Mouse (Mus musculus): ENCODE measurements around the gene Sftpd. TPM values are rescaled to one million over a fixed set of nuclear protein-coding genes. Genes with fewer than 3 reads are reported as not detected.

Gene Sftpd
- total RNA-seq (2023) = not detected in 4 replicates

GRCm38 (mm10) chr14:41185059-41185821 lies at the start of gene Sftpd:
Gene Sftpd (minus strand): TSS chr14:41185149.

GRCm38 (mm10) chr14:41151220-41151898 lies 33.6 kb downstream of the Sftpd start, which contains the start of gene Mbl1:
Gene Mbl1 (plus strand): TSS chr14:41151458.

GRCm38 (mm10) chr14:41131540-41131939 lies 53.4 kb downstream of the Sftpd start, which contains the start of gene Sftpa1:
Gene Sftpa1 (plus strand): TSS chr14:41131782.

Other genes starting within 250 kb of the Sftpd start
- 57.2 to 66.0 TPM (median 64.5 TPM) in 4 replicates for gene Tspan14, start 218.3 kb downstream of the Sftpd start, total RNA-seq (2023)
- gene Fam213a, start 171.4 kb downstream of the Sftpd start, total RNA-seq (2023) = 18.9 to 23.4 TPM (median 20.1 TPM) in 4 replicates
- not detected in 4 replicates for gene Dydc2, start 115.9 kb downstream of the Sftpd start, total RNA-seq (2023)
- not detected in 4 replicates for gene Dydc1, start 112.2 kb downstream of the Sftpd start, total RNA-seq (2023)
- not detected in 4 replicates for gene Mat1a, start 80.1 kb downstream of the Sftpd start, total RNA-seq (2023)
- not detected in 4 replicates for gene Sftpa1, start 53.4 kb downstream of the Sftpd start, total RNA-seq (2023)
- gene Mbl1, start 33.7 kb downstream of the Sftpd start, total RNA-seq (2023) = not detected in 4 replicates
- gene Gm2832, start 93.7 kb upstream of the Sftpd start, total RNA-seq (2023) = not detected in 4 replicates
- not detected in 4 replicates for gene Gm5798, start 163.5 kb upstream of the Sftpd start, total RNA-seq (2023)
- not detected in 4 replicates for gene Gm7945, start 201.2 kb upstream of the Sftpd start, total RNA-seq (2023)
- gene Gm6482, start 223.1 kb upstream of the Sftpd start, total RNA-seq (2023) = not detected in 4 replicates